Mouse (Mus musculus) brain, embryonic 14.5 days (tissue): ENCODE data around the gene Gpr25.

ENCODE experiments used
- CTCF ChIP-seq: fragments of 200-500 bp; IDR thresholded peaks from 2 replicates; pipeline ENCODE4 v1.5.1; 2012; ENCODE audit warnings: inconsistent platforms, mild to moderate bottlenecking, moderate library complexity, borderline replicate concordance; ENCODE audit not compliant: insufficient read depth, insufficient read length; ENCODE audit errors: extremely low read depth
- POLR2A ChIP-seq: fragments of 200-500 bp; IDR thresholded peaks from 2 replicates; pipeline ENCODE4 v1.6.1; 2012; ENCODE audit warnings: mild to moderate bottlenecking, inconsistent platforms, borderline replicate concordance; ENCODE audit not compliant: poor library complexity, insufficient read depth, insufficient read length, severe bottlenecking; ENCODE audit errors: extremely low read depth

GRCm38 (mm10) chr1:136231596-136231995 is 29.1 kb downstream of the Gpr25 start:
- TF ChIP-seq POLR2A (no peak), CTCF (no peak)
